Mouse (Mus musculus): ENCODE measurements around the gene Hyal2. TPM values are rescaled to one million over a fixed set of nuclear protein-coding genes. Genes with fewer than 3 reads are reported as not detected.

The Hyal2 gene
- polyA plus RNA-seq, 1 experiment from 2014 or later: 48.9 TPM

DNA sequence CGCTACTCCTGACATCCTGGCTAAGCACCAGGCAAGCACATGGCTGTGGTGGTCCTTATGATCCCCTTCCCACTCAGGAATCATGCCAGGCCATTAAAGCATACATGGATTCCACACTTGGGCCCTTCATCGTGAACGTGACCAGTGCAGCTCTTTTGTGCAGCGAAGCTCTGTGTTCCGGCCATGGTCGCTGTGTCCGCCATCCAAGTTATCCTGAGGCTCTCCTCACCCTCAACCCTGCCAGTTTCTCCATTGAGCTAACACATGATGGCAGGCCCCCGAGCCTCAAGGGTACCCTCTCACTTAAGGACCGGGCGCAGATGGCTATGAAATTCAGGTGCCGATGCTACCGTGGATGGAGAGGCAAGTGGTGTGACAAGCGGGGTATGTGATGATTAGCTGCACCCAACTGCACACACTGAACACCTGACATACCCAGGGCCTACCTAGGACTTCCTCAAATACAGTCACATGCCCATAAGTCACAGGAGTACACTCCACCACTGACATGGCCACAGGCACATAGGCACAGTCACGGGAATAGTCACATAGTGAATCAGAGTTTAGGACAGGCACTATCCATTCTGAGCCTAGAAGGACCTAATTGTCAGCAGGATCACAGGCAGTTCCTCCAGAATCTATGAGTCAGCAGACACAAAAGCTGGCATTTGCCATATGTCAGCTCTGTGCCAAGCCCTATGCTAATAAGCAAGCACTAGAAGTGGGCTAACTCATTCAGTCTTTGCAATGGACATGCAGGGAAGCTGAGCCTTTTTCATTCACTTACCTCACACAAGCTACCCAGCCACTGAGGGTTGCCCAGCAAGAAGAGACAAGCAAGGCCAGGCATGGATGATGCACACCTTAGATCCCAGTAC lies 11.5 kb downstream of the Hyal2 start:
- H3K27ac ChIP-seq (ENCODE audit: low read length): peak overlapping the region; percentile 92
- no peak for ATAC-seq (ENCODE audit: low read depth)
- no peaks in the 10 kb centered on the region for H3K9me3 ChIP-seq (replicated peaks; ENCODE audit: control insufficient read depth, low read length)
- H3K9ac ChIP-seq (ENCODE audit: low read depth, low read length): no peak overlapping the region
- H3K36me3 ChIP-seq (ENCODE audit: control insufficient read depth, insufficient read depth): peaks cover 7% of the 10 kb centered on the region
- H3K27me3 ChIP-seq (ENCODE audit: control insufficient read depth, insufficient read depth, low read depth, low read length): no peaks in the 10 kb centered on the region
- H3K4me2 ChIP-seq (ENCODE audit: low read depth, low read length): no peak overlapping the region
- 90% methylated on average over 14 of the region's 14 CpGs for WGBS (ENCODE audit: insufficient replicate concordance)
- H3K4me3 ChIP-seq (ENCODE audit: low read depth, low read length): no peak overlapping the region
- peaks cover 49% of the 10 kb centered on the region for H3K4me1 ChIP-seq (ENCODE audit: control insufficient read depth, low read depth, low read length)

DNA sequence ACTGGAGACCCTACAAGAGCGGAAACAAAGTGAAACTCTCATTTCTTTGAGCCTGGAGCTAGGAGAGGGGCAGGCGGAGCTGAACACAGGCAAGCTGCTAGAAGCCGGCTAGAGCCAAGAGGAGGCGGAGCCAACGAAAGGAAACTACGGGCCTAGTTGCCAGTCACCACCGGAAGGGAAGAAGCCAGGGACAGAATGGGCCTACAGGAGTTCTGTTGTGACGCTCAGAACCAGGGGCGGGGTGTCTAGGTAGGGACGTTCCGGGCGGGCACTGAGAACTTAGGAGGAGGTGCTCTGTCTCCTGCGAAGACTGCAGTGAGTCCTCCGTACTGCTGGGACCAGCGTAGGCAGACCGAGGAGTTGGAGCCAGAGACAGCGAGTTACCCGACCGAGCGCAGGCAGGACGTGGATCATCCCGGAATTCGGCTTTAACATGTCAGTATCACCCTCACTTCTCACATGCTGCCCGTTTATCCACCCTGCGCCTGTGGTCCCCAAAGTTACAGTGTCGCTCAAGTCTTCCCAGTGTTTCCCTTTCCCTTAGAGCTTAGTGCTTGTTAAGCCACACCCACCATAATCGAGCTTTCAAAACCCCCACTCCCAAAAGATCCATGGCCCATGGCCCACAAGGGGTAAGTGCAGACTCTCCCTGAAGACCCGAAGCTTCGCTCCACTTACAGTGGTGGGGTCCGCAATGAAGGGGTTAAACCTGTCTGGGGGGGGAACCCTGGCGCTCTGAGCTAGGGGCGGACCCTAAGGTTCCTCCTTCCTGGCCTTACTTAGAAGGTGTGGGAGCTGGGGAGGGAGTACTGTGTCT lies 13.0 kb downstream of the Hyal2 start, which contains the start of gene Hyal3:
Hyal3 (plus strand) TSS at position 318 of the 817 bp plus-strand sequence.
- Histone ChIP-seq H3K27me3 (ENCODE audit: control insufficient read depth, insufficient read depth, low read depth, low read length) (no peaks in the 10 kb centered on the region), H3K9ac (ENCODE audit: low read depth, low read length) (peak within 1 kb of the TSS; percentile 73), H3K4me1 (ENCODE audit: control insufficient read depth, low read depth, low read length) (peaks cover 49% of the 10 kb centered on the region), H3K27ac (ENCODE audit: low read length) (peak within 1 kb of the TSS; percentile 92), H3K9me3 (replicated peaks; ENCODE audit: control insufficient read depth, low read length) (no peaks in the 10 kb centered on the region), H3K4me2 (ENCODE audit: low read depth, low read length) (peak within 1 kb of the TSS; percentile 79), H3K4me3 (ENCODE audit: low read depth, low read length) (peak within 1 kb of the TSS; percentile 70), H3K36me3 (ENCODE audit: control insufficient read depth, insufficient read depth) (peaks cover 7% of the 10 kb centered on the region)
- peak; percentile 79 for ATAC-seq (ENCODE audit: low read depth)
- under 1% methylated on average over 32 of the region's 32 CpGs for WGBS (ENCODE audit: insufficient replicate concordance)

DNA sequence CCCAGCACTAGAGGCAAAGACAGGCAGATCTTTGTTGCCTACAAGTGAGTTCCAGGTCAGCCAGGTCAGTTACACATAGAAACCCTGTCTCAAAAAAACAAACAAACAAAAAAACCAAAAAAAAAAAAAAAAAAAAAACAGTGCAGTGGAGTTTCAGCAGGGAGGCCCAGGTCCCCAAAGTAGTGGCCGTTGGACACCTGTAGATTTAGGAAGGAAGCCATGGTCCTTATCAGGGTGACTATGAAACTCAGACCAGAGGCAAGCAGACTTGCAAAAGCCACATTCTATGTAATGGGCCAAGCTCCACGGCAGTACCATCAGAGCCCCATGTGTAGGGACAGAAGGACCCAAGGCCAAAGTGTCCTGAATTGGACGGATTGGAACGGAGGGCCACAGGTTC lies 13.8 kb downstream of the Hyal2 start:
- no peaks in the 10 kb centered on the region for H3K9me3 ChIP-seq (replicated peaks; ENCODE audit: control insufficient read depth, low read length)
- peaks cover 7% of the 10 kb centered on the region for H3K36me3 ChIP-seq (ENCODE audit: control insufficient read depth, insufficient read depth)
- ATAC-seq (ENCODE audit: low read depth): no peak
- H3K4me1 ChIP-seq (ENCODE audit: control insufficient read depth, low read depth, low read length): peaks cover 49% of the 10 kb centered on the region
- peak overlapping the region; percentile 79 for H3K4me2 ChIP-seq (ENCODE audit: low read depth, low read length)
- peak overlapping the region; percentile 70 for H3K4me3 ChIP-seq (ENCODE audit: low read depth, low read length)
- peak overlapping the region; percentile 92 for H3K27ac ChIP-seq (ENCODE audit: low read length)
- 22% methylated on average over 4 of the region's 4 CpGs for WGBS (ENCODE audit: insufficient replicate concordance)
- peak overlapping the region; percentile 73 for H3K9ac ChIP-seq (ENCODE audit: low read depth, low read length)
- no peaks in the 10 kb centered on the region for H3K27me3 ChIP-seq (ENCODE audit: control insufficient read depth, insufficient read depth, low read depth, low read length)

DNA sequence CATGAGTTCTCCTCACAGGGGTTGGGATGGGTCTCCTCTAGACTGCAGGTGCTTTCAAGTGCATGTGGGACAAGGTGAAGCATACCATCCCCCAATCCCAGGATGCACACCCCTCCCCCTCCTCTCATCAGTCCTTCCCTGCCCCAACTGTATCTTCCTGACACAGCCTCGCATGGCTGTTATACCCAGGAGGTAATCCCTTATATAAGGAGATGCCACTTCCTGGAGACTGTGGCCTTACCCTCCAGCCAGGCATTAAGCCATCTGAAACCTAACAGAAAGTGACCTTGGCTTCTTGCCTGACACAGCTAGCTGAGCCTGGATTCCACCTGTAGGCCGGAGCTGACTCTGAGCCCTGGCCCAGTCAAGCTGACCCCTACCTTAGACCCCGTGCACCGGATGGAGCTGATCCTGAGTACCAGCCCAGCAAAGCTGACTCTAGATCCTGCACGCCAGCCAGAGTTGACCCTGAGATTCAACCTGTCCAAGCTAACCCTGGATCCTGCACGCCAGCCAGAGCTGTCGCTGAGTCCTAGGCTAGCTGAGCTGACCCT lies 14.8 kb downstream of the Hyal2 start:
- WGBS (ENCODE audit: insufficient replicate concordance): 78% methylated on average over 7 of the region's 7 CpGs
- H3K27ac ChIP-seq (ENCODE audit: low read length): peak overlapping the region; percentile 92
- no peak for ATAC-seq (ENCODE audit: low read depth)

DNA sequence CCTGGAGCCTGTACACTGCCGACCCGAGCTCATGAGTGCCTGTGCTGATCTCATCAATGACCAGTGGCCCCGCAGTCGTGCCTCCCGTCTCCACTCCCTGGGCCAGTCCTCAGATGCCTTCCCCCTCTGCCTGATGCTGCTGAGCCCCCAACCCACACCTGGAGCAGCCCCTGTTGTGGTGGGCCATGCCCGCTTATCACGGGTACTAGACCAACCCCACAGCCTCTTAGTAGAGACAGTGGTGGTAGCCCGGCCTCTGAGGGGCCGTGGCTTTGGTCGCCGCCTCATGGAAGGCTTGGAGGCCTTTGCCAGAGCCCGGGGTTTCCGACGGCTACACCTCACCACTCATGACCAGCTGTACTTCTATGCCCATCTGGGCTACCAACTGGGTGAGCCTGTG lies 15.4 kb downstream of the Hyal2 start:
- H3K27me3 ChIP-seq (ENCODE audit: control insufficient read depth, insufficient read depth, low read depth, low read length): no peaks in the 10 kb centered on the region
- no peaks in the 10 kb centered on the region for H3K9me3 ChIP-seq (replicated peaks; ENCODE audit: control insufficient read depth, low read length)
- H3K36me3 ChIP-seq (ENCODE audit: control insufficient read depth, insufficient read depth): peaks cover 7% of the 10 kb centered on the region
- H3K4me2 ChIP-seq (ENCODE audit: low read depth, low read length): no peak overlapping the region
- no peak for ATAC-seq (ENCODE audit: low read depth)
- no peak overlapping the region for H3K9ac ChIP-seq (ENCODE audit: low read depth, low read length)
- whole genome bisulfite sequencing (ENCODE audit: insufficient replicate concordance): 89% methylated on average over 14 of the region's 14 CpGs
- H3K4me3 ChIP-seq (ENCODE audit: low read depth, low read length): no peak overlapping the region
- no peak overlapping the region; the same call in 1 of the 2 replicates for H3K27ac ChIP-seq (ENCODE audit: low read length)
- peaks cover 41% of the 10 kb centered on the region for H3K4me1 ChIP-seq (ENCODE audit: control insufficient read depth, low read depth, low read length)

More for the DNA sequence above, 14.8 kb downstream of the Hyal2 start:
- H3K4me1 ChIP-seq (ENCODE audit: control insufficient read depth, low read depth, low read length): peaks cover 41% of the 10 kb centered on the region
- peak overlapping the region; percentile 79; the same call in 1 of the 2 replicates for H3K4me2 ChIP-seq (ENCODE audit: low read depth, low read length)
- H3K9me3 ChIP-seq (replicated peaks; ENCODE audit: control insufficient read depth, low read length): no peaks in the 10 kb centered on the region
- peaks cover 7% of the 10 kb centered on the region for H3K36me3 ChIP-seq (ENCODE audit: control insufficient read depth, insufficient read depth)
- H3K4me3 ChIP-seq (ENCODE audit: low read depth, low read length): peak overlapping the region; percentile 70; the same call in 1 of the 2 replicates
- H3K9ac ChIP-seq (ENCODE audit: low read depth, low read length): peak overlapping the region; percentile 73; the same call in 1 of the 2 replicates
- H3K27me3 ChIP-seq (ENCODE audit: control insufficient read depth, insufficient read depth, low read depth, low read length): no peaks in the 10 kb centered on the region

DNA sequence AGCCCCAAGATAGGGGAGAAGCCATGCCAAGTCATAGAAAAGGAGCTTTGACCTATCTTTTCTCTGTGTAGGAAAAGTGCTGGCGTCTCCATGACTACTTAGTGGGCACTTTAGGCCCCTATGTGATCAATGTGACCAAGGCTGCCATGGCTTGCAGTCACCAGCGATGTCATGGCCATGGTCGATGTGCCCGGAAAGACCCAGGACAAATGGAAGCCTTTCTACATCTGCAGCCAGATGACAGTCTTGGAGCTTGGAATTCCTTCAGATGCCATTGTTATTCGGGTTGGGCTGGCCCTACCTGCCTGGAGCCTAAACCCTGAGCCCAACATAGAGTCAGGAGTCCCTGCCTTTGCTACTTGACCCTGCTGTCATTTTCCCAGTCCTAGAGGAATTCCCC lies 18.8 kb downstream of the Hyal2 start:
- ATAC-seq (ENCODE audit: low read depth): no peak
- WGBS (ENCODE audit: insufficient replicate concordance): 78% methylated on average over 5 of the region's 5 CpGs
- peaks cover 25% of the 10 kb centered on the region for H3K36me3 ChIP-seq (ENCODE audit: control insufficient read depth, insufficient read depth)

DNA sequence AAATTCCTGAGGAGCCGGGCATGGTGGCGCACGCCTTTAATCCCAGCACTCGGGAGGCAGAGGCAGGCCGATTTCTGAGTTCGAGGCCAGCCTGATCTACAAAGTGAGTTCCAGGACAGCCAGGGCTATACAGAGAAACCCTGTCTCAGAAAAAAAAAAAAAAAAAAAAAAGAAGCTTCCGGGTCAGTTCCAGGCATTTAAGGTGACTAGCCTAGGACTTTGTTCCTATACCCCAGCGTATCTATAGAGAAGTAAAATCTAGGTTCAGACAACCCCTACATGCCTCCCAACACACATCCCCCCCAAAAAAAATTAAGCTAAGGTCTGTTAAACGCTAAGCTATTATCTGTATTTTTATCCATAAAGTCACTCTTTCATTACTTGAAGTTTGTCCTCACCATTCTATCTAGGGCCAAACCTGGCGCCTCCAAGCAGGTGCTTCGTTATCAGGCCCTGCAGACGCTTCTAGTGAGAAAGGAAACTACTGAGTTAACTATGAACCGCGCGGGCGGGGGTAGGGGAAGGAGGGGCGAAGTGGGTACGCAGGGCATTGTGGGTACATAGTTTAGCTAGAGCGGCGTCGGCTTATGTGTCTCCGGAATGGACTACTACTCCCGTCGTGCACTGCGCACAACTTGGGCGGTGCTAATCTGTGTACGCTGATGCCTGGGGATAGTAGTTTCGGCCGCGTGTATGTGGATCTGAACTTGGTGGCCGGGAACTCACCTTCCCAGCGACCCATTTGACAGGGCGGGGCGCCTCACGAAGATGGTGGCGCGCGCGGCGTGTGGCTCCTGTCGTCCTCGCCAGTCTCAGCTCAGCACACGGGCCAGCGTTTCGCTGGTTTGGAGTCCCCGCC lies 19.5 kb downstream of the Hyal2 start, which contains the start of gene Ifrd2:
Ifrd2 (plus strand) TSS at position 669 of the 859 bp plus-strand sequence.
- Histone ChIP-seq H3K9ac (ENCODE audit: low read depth, low read length) (peak within 1 kb of the TSS; percentile 93), H3K27ac (ENCODE audit: low read length) (peak within 1 kb of the TSS; percentile 94), H3K9me3 (replicated peaks; ENCODE audit: control insufficient read depth, low read length) (no peaks in the 10 kb centered on the region), H3K4me1 (ENCODE audit: control insufficient read depth, low read depth, low read length) (peaks cover 44% of the 10 kb centered on the region), H3K36me3 (ENCODE audit: control insufficient read depth, insufficient read depth) (peaks cover 32% of the 10 kb centered on the region), H3K4me3 (ENCODE audit: low read depth, low read length) (peak within 1 kb of the TSS; percentile 91), H3K4me2 (ENCODE audit: low read depth, low read length) (peak within 1 kb of the TSS; percentile 83), H3K27me3 (ENCODE audit: control insufficient read depth, insufficient read depth, low read depth, low read length) (no peaks in the 10 kb centered on the region)
- ATAC-seq (ENCODE audit: low read depth): peak; percentile 92
- 6% methylated on average over 46 of the region's 46 CpGs for WGBS (ENCODE audit: insufficient replicate concordance)

More for the DNA sequence above, 18.8 kb downstream of the Hyal2 start:
- Histone ChIP-seq H3K27me3 (ENCODE audit: control insufficient read depth, insufficient read depth, low read depth, low read length) (no peaks in the 10 kb centered on the region), H3K4me2 (ENCODE audit: low read depth, low read length) (peak overlapping the region; percentile 68), H3K4me1 (ENCODE audit: control insufficient read depth, low read depth, low read length) (peaks cover 51% of the 10 kb centered on the region), H3K9me3 (replicated peaks; ENCODE audit: control insufficient read depth, low read length) (no peaks in the 10 kb centered on the region), H3K27ac (ENCODE audit: low read length) (peak overlapping the region; percentile 93), H3K4me3 (ENCODE audit: low read depth, low read length) (peak overlapping the region; percentile 59), H3K9ac (ENCODE audit: low read depth, low read length) (peak overlapping the region; percentile 48)

Measured in liver, embryonic 16.5 days (tissue).